Mouse (Mus musculus) forebrain, embryonic 14.5 days (tissue): ENCODE measurements at regions not wholly inside any gene's neighbourhood (a gene's known extent, or its start where the extent isn't known, plus 50 kb on each side); places are given as distances from the start of the nearest gene placed in this dataset.

Experiments used
- ATAC-seq: fragments of 200-750 bp; cut with Nextera tagmentation; 2 replicates; pipeline ENCODE4 v1.8.0; 2017; ENCODE audit warnings: mild to moderate bottlenecking, moderate library complexity
- DNase-seq: peaks from one replicate; pipeline ENCODE4 v3.0.0-alpha.2; 2015; ENCODE audit warnings: low spot score
- H3K27ac ChIP-seq: fragments of 300-500 bp; sonication (generic); 2 replicates; pipeline ENCODE4 v1.5.1; 2014; ENCODE audit warnings: low read depth, mild to moderate bottlenecking, control low read depth, low read length, moderate library complexity
- H3K27me3 ChIP-seq: fragments of 300-500 bp; sonication (generic); replicated peaks from 2 replicates; pipeline ENCODE4 v1.6.1; 2014; ENCODE audit warnings: low read length, control low read depth, mixed read lengths; ENCODE audit not compliant: control insufficient read depth, insufficient read depth
- H3K36me3 ChIP-seq: fragments of 300-500 bp; sonication (generic); 2 replicates; pipeline ENCODE4 v1.6.1; 2014; ENCODE audit warnings: low read length, control low read depth; ENCODE audit not compliant: control insufficient read depth, insufficient read depth
- H3K4me1 ChIP-seq: fragments of 300-500 bp; sonication (generic); 2 replicates; pipeline ENCODE4 v1.6.1; 2014; ENCODE audit warnings: antibody characterized with exemption, low read length, control low read depth; ENCODE audit not compliant: control insufficient read depth, insufficient read depth
- H3K4me2 ChIP-seq: fragments of 300-500 bp; sonication (generic); 2 replicates; pipeline ENCODE4 v1.6.1; 2014; ENCODE audit warnings: mild to moderate bottlenecking, control low read depth, low read length
- H3K4me3 ChIP-seq: fragments of 300-500 bp; sonication (generic); 2 replicates; pipeline ENCODE4 v1.5.1; 2014; ENCODE audit warnings: low read depth, low read length, control low read depth
- H3K9ac ChIP-seq: fragments of 300-500 bp; sonication (generic); 2 replicates; pipeline ENCODE4 v1.6.1; 2014; ENCODE audit warnings: mild to moderate bottlenecking, low read length, control low read depth, moderate library complexity
- H3K9me3 ChIP-seq: fragments of 300-500 bp; sonication (generic); replicated peaks from 2 replicates; pipeline ENCODE4 v1.6.1; 2016; ENCODE audit warnings: low read length, control low read depth, mixed read lengths; ENCODE audit not compliant: control insufficient read depth
- WGBS: fragments of 180-500 bp; shearing (Covaris S2); extraction: QIAGEN DNeasy Blood & Tissue Kit; methylation state at CpG from one replicate; pipeline ENCODE4 v1.1.7; 2014; 5-methylcytosine and 5-hydroxymethylcytosine counted together

GRCm38 (mm10) chr14:102673724-102674123 lies 308.7 kb downstream of the Kctd12 start:
- Histone ChIP-seq H3K4me1 (no peaks in the 10 kb centered on the region; the same call in 1 of the 2 replicates), H3K4me2 (no peak overlapping the region), H3K27ac (no peak overlapping the region), H3K9me3 (no peaks in the 10 kb centered on the region), H3K27me3 (no peaks in the 10 kb centered on the region), H3K4me3 (no peak overlapping the region), H3K9ac (no peak overlapping the region), H3K36me3 (no peaks in the 10 kb centered on the region)
- ATAC-seq = peak; percentile 46; the same call in 1 of the 2 replicates
- WGBS = 25% methylated on average over 5 of the region's 5 CpGs
- peak; percentile 64 for DNase-seq

DNA sequence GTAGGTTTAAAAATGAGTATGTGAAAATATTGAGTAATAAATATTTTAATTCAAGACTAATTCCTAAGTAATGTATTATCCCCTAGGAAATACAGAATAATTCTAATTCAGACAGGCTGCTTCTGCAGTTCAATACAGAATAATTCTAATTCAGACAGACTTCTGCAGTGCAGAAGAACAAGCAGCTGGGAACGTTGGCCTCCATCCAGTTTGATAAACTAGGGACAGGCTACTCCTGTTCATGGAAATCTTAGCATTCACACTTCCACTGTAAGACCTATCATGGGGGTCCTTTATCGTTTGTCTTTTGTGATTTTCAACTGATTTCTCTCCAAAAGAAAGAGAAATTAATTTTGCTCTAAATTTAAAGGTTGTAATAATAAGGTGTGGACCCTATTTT lies 319.2 kb downstream of the Kctd12 start:
- Histone ChIP-seq H3K27me3 (no peaks in the 10 kb centered on the region), H3K27ac (no peak overlapping the region), H3K4me3 (no peak overlapping the region), H3K4me1 (no peaks in the 10 kb centered on the region), H3K36me3 (no peaks in the 10 kb centered on the region), H3K4me2 (no peak overlapping the region), H3K9me3 (no peaks in the 10 kb centered on the region), H3K9ac (no peak overlapping the region)
- DNase-seq (peak; percentile 67), ATAC-seq (peak; percentile 71; the same call in 1 of the 2 replicates)
- WGBS = 67% methylated on average over 2 of the region's 2 CpGs

GRCm38 (mm10) chr14:102660351-102660750 lies 322.1 kb downstream of the Kctd12 start:
- Histone ChIP-seq H3K4me1 (no peaks in the 10 kb centered on the region), H3K4me2 (no peak overlapping the region), H3K27me3 (no peaks in the 10 kb centered on the region), H3K4me3 (no peak overlapping the region), H3K27ac (no peak overlapping the region), H3K36me3 (no peaks in the 10 kb centered on the region), H3K9ac (no peak overlapping the region), H3K9me3 (no peaks in the 10 kb centered on the region)
- WGBS = 86% methylated on average over 11 of the region's 11 CpGs
- no peak for ATAC-seq
- DNase-seq = no peak

DNA sequence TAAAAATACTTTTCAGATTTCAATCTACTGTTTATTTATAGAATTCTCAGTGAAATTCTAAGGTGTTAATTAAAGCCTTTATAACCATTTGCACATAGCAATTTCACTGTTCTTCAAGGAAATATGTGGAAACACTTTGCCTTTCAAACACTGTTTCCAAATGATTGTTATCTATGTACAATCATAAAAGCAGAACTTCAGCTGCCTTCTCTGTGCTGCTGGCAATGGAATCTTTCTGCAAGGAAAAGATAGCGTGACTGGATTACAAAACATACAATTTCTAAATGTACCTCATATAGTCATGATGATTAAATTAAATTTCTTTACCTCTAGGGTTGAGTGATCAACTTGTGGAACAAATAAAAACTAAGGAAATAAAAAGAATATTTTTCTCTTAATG lies 326.2 kb downstream of the Kctd12 start:
- no peak overlapping the region for H3K4me2 ChIP-seq
- no peaks in the 10 kb centered on the region for H3K27me3 ChIP-seq
- no peaks in the 10 kb centered on the region for H3K36me3 ChIP-seq
- H3K4me3 ChIP-seq = no peak overlapping the region
- H3K9ac ChIP-seq = no peak overlapping the region
- no peaks in the 10 kb centered on the region for H3K9me3 ChIP-seq
- WGBS = 86% methylated on average over 1 of the region's 1 CpGs
- H3K4me1 ChIP-seq = no peaks in the 10 kb centered on the region
- no peak for DNase-seq
- H3K27ac ChIP-seq = no peak overlapping the region
- ATAC-seq = no peak

DNA sequence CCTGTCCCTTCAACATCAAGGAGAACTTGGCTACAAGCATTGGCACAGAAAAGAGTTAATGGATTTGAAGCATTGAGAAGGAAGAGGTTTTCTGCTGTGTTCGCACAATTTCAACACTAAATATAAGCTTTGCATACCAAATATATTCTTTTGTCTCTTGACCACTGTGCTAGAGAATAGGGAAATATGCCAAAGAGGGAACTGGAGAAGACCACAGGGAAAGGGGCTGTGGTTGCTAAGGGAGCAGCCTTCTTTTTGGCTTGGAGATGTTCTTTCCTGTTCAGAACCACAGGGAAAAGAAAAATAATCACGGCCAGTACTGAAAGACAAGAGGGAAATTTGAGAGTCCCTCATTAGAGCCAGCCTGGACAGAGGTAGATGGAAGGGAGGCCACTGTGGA lies 352.8 kb downstream of the Kctd12 start:
- Histone ChIP-seq H3K4me1 (no peaks in the 10 kb centered on the region), H3K9me3 (no peaks in the 10 kb centered on the region), H3K4me2 (no peak overlapping the region), H3K36me3 (no peaks in the 10 kb centered on the region), H3K27me3 (no peaks in the 10 kb centered on the region), H3K27ac (no peak overlapping the region), H3K9ac (no peak overlapping the region), H3K4me3 (no peak overlapping the region)
- 50% methylated on average over 2 of the region's 2 CpGs for WGBS
- ATAC-seq = no peak
- DNase-seq = peak; percentile 29

GRCm38 (mm10) chr14:102621546-102621945 lies 360.9 kb downstream of the Kctd12 start:
- Histone ChIP-seq H3K9me3 (no peaks in the 10 kb centered on the region), H3K9ac (no peak overlapping the region), H3K4me1 (no peaks in the 10 kb centered on the region), H3K4me2 (no peak overlapping the region), H3K27me3 (no peaks in the 10 kb centered on the region), H3K4me3 (no peak overlapping the region), H3K36me3 (no peaks in the 10 kb centered on the region), H3K27ac (no peak overlapping the region)
- no peak for DNase-seq
- ATAC-seq = no peak

GRCm38 (mm10) chr14:102619056-102619455 lies 363.4 kb downstream of the Kctd12 start:
- Histone ChIP-seq H3K4me1 (peaks cover 4% of the 10 kb centered on the region; the same call in 1 of the 2 replicates), H3K36me3 (no peaks in the 10 kb centered on the region), H3K27ac (no peak overlapping the region), H3K9ac (no peak overlapping the region), H3K9me3 (no peaks in the 10 kb centered on the region), H3K4me2 (no peak overlapping the region), H3K27me3 (no peaks in the 10 kb centered on the region), H3K4me3 (no peak overlapping the region)
- ATAC-seq = no peak
- WGBS = 56% methylated on average over 4 of the region's 4 CpGs
- no peak for DNase-seq

GRCm38 (mm10) chr14:102615588-102616309 lies 366.7 kb downstream of the Kctd12 start:
- WGBS = 13% methylated on average over 7 of the region's 7 CpGs
- Histone ChIP-seq H3K36me3 (no peaks in the 10 kb centered on the region), H3K27me3 (no peaks in the 10 kb centered on the region), H3K4me1 (peaks cover 4% of the 10 kb centered on the region; the same call in 1 of the 2 replicates), H3K4me3 (no peak overlapping the region), H3K4me2 (peak overlapping the region; percentile 20; the same call in 1 of the 2 replicates), H3K9ac (no peak overlapping the region), H3K27ac (no peak overlapping the region), H3K9me3 (no peaks in the 10 kb centered on the region)
- ATAC-seq = peak; percentile 75
- peak; percentile 58 for DNase-seq

- no peaks in the 10 kb centered on the region for H3K36me3 ChIP-seq
- no peak overlapping the region for H3K4me2 ChIP-seq
- WGBS = 78% methylated on average over 5 of the region's 5 CpGs
- H3K4me3 ChIP-seq = no peak overlapping the region
- H3K27me3 ChIP-seq = no peaks in the 10 kb centered on the region
- no peaks in the 10 kb centered on the region for H3K4me1 ChIP-seq
- no peak overlapping the region for H3K27ac ChIP-seq
- no peak overlapping the region for H3K9ac ChIP-seq
- no peak for DNase-seq
- ATAC-seq = no peak
- no peaks in the 10 kb centered on the region for H3K9me3 ChIP-seq
Observed at GRCm38 (mm10) chr14:102606055-102606454, 376.4 kb downstream of the Kctd12 start.
